In the genomic region with DNA sequence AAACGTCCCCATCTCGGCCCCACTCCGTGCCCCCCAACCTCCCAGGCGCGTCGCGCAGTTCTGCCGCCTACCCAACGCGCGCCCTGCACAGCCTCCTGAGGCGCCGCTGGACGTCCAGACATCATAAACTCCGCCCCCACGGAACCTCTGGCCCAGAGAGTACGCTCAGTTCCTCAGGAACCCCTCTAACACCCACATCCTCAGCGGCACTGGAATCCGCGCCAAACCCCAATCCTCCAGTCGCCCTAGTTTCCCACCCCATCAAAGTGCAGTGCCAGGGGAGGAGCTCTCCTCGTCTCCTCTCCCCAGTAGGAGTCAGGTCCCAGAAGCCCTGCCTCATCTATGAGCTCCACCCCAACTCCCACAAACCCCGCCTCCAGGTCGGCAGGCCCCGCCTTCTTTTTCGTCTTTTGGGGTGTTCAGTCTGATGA, we compare ENCODE assay signal across 8 mouse cellular contexts. TPM values are rescaled to one million over a fixed set of nuclear protein-coding genes. Genes with fewer than 3 reads are reported as not detected.
A peak's percentile ranks its signal among the peaks of the same experiment; 100 is the strongest.
DNase-seq lines count a peak whose midpoint lies in the region; ATAC-seq and TF ChIP-seq lines count a peak whose summit lies in the region.
"Had no signal": no experiment of that assay in that cellular context is flagged by ENCODE, and none has a peak within 500 bp of the region (broad histone marks: within the 10 kb centered on the region; RNA-seq: fewer than 3 reads in every experiment).

No protein-coding gene starts in this region.

- no peaks in the 10 kb centered on the region for H3K9me3 ChIP-seq in embryonic facial prominence, embryonic 13.5 days
- no peaks in the 10 kb centered on the region for H3K9me3 ChIP-seq in limb, embryonic 11.5 days (ENCODE audit: control insufficient read depth, low read length)
- H3K9me3 ChIP-seq in midbrain, embryonic 12.5 days, result no peaks in the 10 kb centered on the region

- TF ChIP-seq POLR2A in heart, adult 2 months (IDR thresholded peaks at IDR 0.05; ENCODE audit: insufficient read depth, low read depth, low read length), result peak; percentile 55
- 0 out of 2 replicates have a peak, but pooled peaks have one; percentile 40 for TF ChIP-seq POLR2A in small intestine, adult 2 months (IDR thresholded peaks at IDR 0.05; ENCODE audit: low read depth, low read length)

- peak overlapping the region; percentile 46 for H3K4me3 ChIP-seq in embryonic facial prominence, embryonic 13.5 days
- peak overlapping the region; percentile 47 for H3K4me3 ChIP-seq in heart, adult 2 months
- peak overlapping the region; percentile 21 for H3K4me3 ChIP-seq in limb, embryonic 11.5 days (ENCODE audit: low read depth, low read length)
- peak overlapping the region; percentile 35 for H3K4me3 ChIP-seq in midbrain, embryonic 12.5 days
- H3K4me3 ChIP-seq in small intestine, adult 2 months (ENCODE audit: low read depth, low read length), result peak overlapping the region; percentile 50
- H3K4me3 ChIP-seq: myocyte had no signal

- H3K79me2 ChIP-seq in heart, adult 2 months (replicated peaks; ENCODE audit: control insufficient read depth, insufficient read depth, low read length), result no peaks in the 10 kb centered on the region

- 0 out of 2 replicates have a peak overlapping the region, but pooled peaks have one; percentile 22 for H3K27ac ChIP-seq in embryonic facial prominence, embryonic 13.5 days
- H3K27ac ChIP-seq in heart, adult 2 months, result peak overlapping the region; percentile 55
- no peak overlapping the region for H3K27ac ChIP-seq in limb, embryonic 11.5 days (replicated peaks; ENCODE audit: low read depth, low read length)
- H3K27ac ChIP-seq in midbrain, embryonic 12.5 days (replicated peaks), result no peak overlapping the region
- H3K27ac ChIP-seq in small intestine, adult 2 months (ENCODE audit: insufficient read depth, low read depth, low read length), result peak overlapping the region; percentile 1

- no peaks in the 10 kb centered on the region for H3K36me3 ChIP-seq in embryonic facial prominence, embryonic 13.5 days
- H3K36me3 ChIP-seq in heart, adult 2 months (ENCODE audit: control insufficient read depth, insufficient read depth, low read length), result no peaks in the 10 kb centered on the region
- no peaks in the 10 kb centered on the region for H3K36me3 ChIP-seq in limb, embryonic 11.5 days (ENCODE audit: control insufficient read depth, insufficient read depth, low read length)
- no peaks in the 10 kb centered on the region for H3K36me3 ChIP-seq in midbrain, embryonic 12.5 days
- H3K36me3 ChIP-seq in small intestine, adult 2 months (ENCODE audit: control insufficient read depth, insufficient read depth, low read length), result no peaks in the 10 kb centered on the region

- intact Hi-C loops in heart, adult 2 months (cut with DNase I), result no loop called here

- H3K4me2 ChIP-seq in embryonic facial prominence, embryonic 13.5 days, result peak overlapping the region; percentile 91
- peak overlapping the region; percentile 71 for H3K4me2 ChIP-seq in limb, embryonic 11.5 days (ENCODE audit: low read depth, severe bottlenecking)
- peak overlapping the region; percentile 91 for H3K4me2 ChIP-seq in midbrain, embryonic 12.5 days (replicated peaks)

- WGBS in embryonic facial prominence, embryonic 13.5 days, result 1% methylated on average over 26 of the region's 26 CpGs
- WGBS in heart, adult 2 months, result 4% methylated on average over 26 of the region's 26 CpGs
- WGBS in limb, embryonic 11.5 days, result under 1% methylated on average over 26 of the region's 26 CpGs
- WGBS in midbrain, embryonic 12.5 days, result under 1% methylated on average over 25 of the region's 26 CpGs
- 2% methylated on average over 26 of the region's 26 CpGs for WGBS in small intestine, adult 2 months

- H3K9ac ChIP-seq in embryonic facial prominence, embryonic 13.5 days, result peak overlapping the region; percentile 67
- H3K9ac ChIP-seq in heart, adult 2 months (ENCODE audit: low read depth, low read length), result 0 out of 2 replicates have a peak overlapping the region, but pooled peaks have one; percentile 47
- H3K9ac ChIP-seq in limb, embryonic 11.5 days (ENCODE audit: low read length), result 0 out of 2 replicates have a peak overlapping the region, but pooled peaks have one; percentile 32
- H3K9ac ChIP-seq in midbrain, embryonic 12.5 days (replicated peaks), result 0 out of 2 replicates have a peak overlapping the region, but pooled peaks have one; percentile 21

- peak; percentile 52 for ATAC-seq in embryonic facial prominence, embryonic 13.5 days (ENCODE audit: insufficient number of reproducible peaks, insufficient read depth, low FRiP score, low TSS enrichment, low read depth)
- no peak; the same call in 1 of the 2 replicates for ATAC-seq in limb, embryonic 11.5 days (ENCODE audit: insufficient number of reproducible peaks, low FRiP score, low TSS enrichment, low read depth)
- no peak for ATAC-seq in midbrain, embryonic 12.5 days (ENCODE audit: low FRiP score, low read depth)

- H3K4me1 ChIP-seq in embryonic facial prominence, embryonic 13.5 days, result peaks cover 51% of the 10 kb centered on the region
- H3K4me1 ChIP-seq in heart, adult 2 months (ENCODE audit: control insufficient read depth, insufficient read depth, low read length), result peaks cover 5% of the 10 kb centered on the region
- H3K4me1 ChIP-seq in limb, embryonic 11.5 days (ENCODE audit: control insufficient read depth, insufficient read depth, low read length), result peaks cover 22% of the 10 kb centered on the region
- H3K4me1 ChIP-seq in midbrain, embryonic 12.5 days, result peaks cover 50% of the 10 kb centered on the region
- H3K4me1 ChIP-seq in small intestine, adult 2 months (ENCODE audit: control insufficient read depth, insufficient read depth, insufficient read length, low read length), result peaks cover 13% of the 10 kb centered on the region

- no peak for TF ChIP-seq CTCF in heart, adult 2 months (IDR thresholded peaks at IDR 0.05)
- no peak for TF ChIP-seq CTCF in small intestine, adult 2 months (IDR thresholded peaks at IDR 0.05; ENCODE audit: extremely low read depth, insufficient read length, insufficient replicate concordance, low read depth, low read length)

- peaks cover 49% of the 10 kb centered on the region for H3K27me3 ChIP-seq in embryonic facial prominence, embryonic 13.5 days
- no peaks in the 10 kb centered on the region for H3K27me3 ChIP-seq in heart, adult 2 months (ENCODE audit: control insufficient read depth, insufficient read depth, low read length)
- peaks cover 31% of the 10 kb centered on the region for H3K27me3 ChIP-seq in limb, embryonic 11.5 days (ENCODE audit: control insufficient read depth, insufficient read depth, low read length)
- H3K27me3 ChIP-seq in midbrain, embryonic 12.5 days, result peaks cover 53% of the 10 kb centered on the region
- peaks cover 14% of the 10 kb centered on the region for H3K27me3 ChIP-seq in small intestine, adult 2 months (ENCODE audit: control insufficient read depth, insufficient read depth, low read length)

- 0 out of 2 replicates have a peak, but pooled peaks have one; percentile 46 for TF ChIP-seq EP300 in heart, adult 2 months (IDR thresholded peaks at IDR 0.05; ENCODE audit: insufficient read depth, low read depth, low read length)

- DNase-seq in adrenal gland, postnatal 25 days, result peak; percentile 68
- peak; percentile 87 to 88 for DNase-seq in heart, adult 2 months
- peak; percentile 90 for DNase-seq in kidney, adult 18-20 months
- peak; percentile 64 for DNase-seq in limb, embryonic 11.5 days (ENCODE audit: low spot score)

RNA-seq across cellular contexts. Expression of gene Prrt1, which starts 2.9 kb away (rescaled TPM):
- total RNA-seq in adrenal gland, postnatal 25 days (2021), result 10.8 and 13.5 TPM in 2 replicates
- 0.55 and 0.78 TPM in 2 replicates for polyA plus RNA-seq in embryonic facial prominence, embryonic 13.5 days (2015; fragmentation: Nextera tagmentation; extraction: Ambion mirVana)
- total RNA-seq in heart, adult 2 months (2021), result 1 to 10 TPM in 1 of 2 experiments, under 1 TPM in 1; 0.86 to 1.4 TPM
- 2.7 and 7.0 TPM in 2 replicates for polyA plus RNA-seq in heart, adult 2 months (2012; rRNA removed)
- 0.17 and 0.20 TPM in 2 replicates for polyA plus RNA-seq in limb, embryonic 11.5 days (2014; fragmentation: Nextera tagmentation; extraction: Ambion mirVana)
- polyA plus RNA-seq in midbrain, embryonic 12.5 days (2016; fragmentation: Nextera tagmentation; extraction: Ambion mirVana), result 3.9 and 4.2 TPM in 2 replicates
- 5.5 and 8.0 TPM in 2 replicates for polyA plus RNA-seq in small intestine, adult 2 months (2012; rRNA removed)
- polyA plus RNA-seq: myocyte had no signal

RNA-seq across cellular contexts. Expression of gene Ppt2, which starts 4.0 kb away (rescaled TPM):
- 56.9 and 61.1 TPM in 2 replicates for total RNA-seq in adrenal gland, postnatal 25 days (2021)
- 21.6 and 22.2 TPM in 2 replicates for polyA plus RNA-seq in embryonic facial prominence, embryonic 13.5 days (2015; fragmentation: Nextera tagmentation; extraction: Ambion mirVana)
- total RNA-seq in heart, adult 2 months (2021), result 10 to 100 TPM; 53.0 to 63.9 TPM
- 50.5 and 55.7 TPM in 2 replicates for polyA plus RNA-seq in heart, adult 2 months (2012; rRNA removed)
- polyA plus RNA-seq in limb, embryonic 11.5 days (2014; fragmentation: Nextera tagmentation; extraction: Ambion mirVana), result 24.8 and 26.1 TPM in 2 replicates
- 21.3 and 23.8 TPM in 2 replicates for polyA plus RNA-seq in midbrain, embryonic 12.5 days (2016; fragmentation: Nextera tagmentation; extraction: Ambion mirVana)
- 17.3 and 22.0 TPM in 2 replicates for polyA plus RNA-seq in small intestine, adult 2 months (2012; rRNA removed)

RNA-seq across cellular contexts. Expression of gene Fkbpl, which starts 12.3 kb away (rescaled TPM):
- total RNA-seq in adrenal gland, postnatal 25 days (2021), result 13.4 TPM in 2 replicates
- 15.0 and 18.0 TPM in 2 replicates for polyA plus RNA-seq in embryonic facial prominence, embryonic 13.5 days (2015; fragmentation: Nextera tagmentation; extraction: Ambion mirVana)
- total RNA-seq in heart, adult 2 months (2021), result 1 to 10 TPM; 7.9 TPM
- 4.0 and 8.8 TPM in 2 replicates for polyA plus RNA-seq in heart, adult 2 months (2012; rRNA removed)
- polyA plus RNA-seq in limb, embryonic 11.5 days (2014; fragmentation: Nextera tagmentation; extraction: Ambion mirVana), result 13.1 and 19.3 TPM in 2 replicates
- 16.4 and 18.1 TPM in 2 replicates for polyA plus RNA-seq in midbrain, embryonic 12.5 days (2016; fragmentation: Nextera tagmentation; extraction: Ambion mirVana)
- polyA plus RNA-seq in small intestine, adult 2 months (2012; rRNA removed), result 2.5 and 9.3 TPM in 2 replicates

RNA-seq across cellular contexts. Expression of gene Atf6b, which starts 14.7 kb away (rescaled TPM):
- 50.4 and 52.5 TPM in 2 replicates for total RNA-seq in adrenal gland, postnatal 25 days (2021)
- 97.8 and 106 TPM in 2 replicates for polyA plus RNA-seq in embryonic facial prominence, embryonic 13.5 days (2015; fragmentation: Nextera tagmentation; extraction: Ambion mirVana)
- total RNA-seq in heart, adult 2 months (2021), result 10 to 100 TPM; 15.3 to 18.4 TPM
- 25.3 and 27.4 TPM in 2 replicates for polyA plus RNA-seq in heart, adult 2 months (2012; rRNA removed)
- polyA plus RNA-seq in limb, embryonic 11.5 days (2014; fragmentation: Nextera tagmentation; extraction: Ambion mirVana), result 63.4 and 71.4 TPM in 2 replicates
- polyA plus RNA-seq in midbrain, embryonic 12.5 days (2016; fragmentation: Nextera tagmentation; extraction: Ambion mirVana), result 116 and 121 TPM in 2 replicates
- 26.6 and 48.0 TPM in 2 replicates for polyA plus RNA-seq in small intestine, adult 2 months (2012; rRNA removed)

RNA-seq across cellular contexts. Expression of gene Egfl8, which starts 16.5 kb away (rescaled TPM):
- 3.0 and 3.8 TPM in 2 replicates for total RNA-seq in adrenal gland, postnatal 25 days (2021)
- polyA plus RNA-seq in embryonic facial prominence, embryonic 13.5 days (2015; fragmentation: Nextera tagmentation; extraction: Ambion mirVana), result 7.5 and 10.2 TPM in 2 replicates
- total RNA-seq in heart, adult 2 months (2021), result 1 to 10 TPM; 1.2 to 1.8 TPM
- 2.4 and 3.4 TPM in 2 replicates for polyA plus RNA-seq in heart, adult 2 months (2012; rRNA removed)
- polyA plus RNA-seq in limb, embryonic 11.5 days (2014; fragmentation: Nextera tagmentation; extraction: Ambion mirVana), result 2.8 and 3.5 TPM in 2 replicates
- 4.5 and 6.0 TPM in 2 replicates for polyA plus RNA-seq in midbrain, embryonic 12.5 days (2016; fragmentation: Nextera tagmentation; extraction: Ambion mirVana)
- polyA plus RNA-seq in small intestine, adult 2 months (2012; rRNA removed), result 1.8 and 2.3 TPM in 2 replicates

Comparison
In these comparisons a context has a peak if more than half of its experiments do, and no peak if none do; other contexts are left out.
1. H3K27ac ChIP-seq: peak in embryonic facial prominence, embryonic 13.5 days (single experiment), heart, adult 2 months (single experiment) and small intestine, adult 2 months (single experiment); none in limb, embryonic 11.5 days (single experiment) and midbrain, embryonic 12.5 days (single experiment).
2. Peak in every context shown above with its lines, with median percentiles within 50 percentile points of each other: DNase-seq, H3K4me2 ChIP-seq, H3K4me3 ChIP-seq and H3K9ac ChIP-seq.